Mouse (Mus musculus) MEL (cell line): ENCODE measurements at regions not wholly inside any gene's neighbourhood (a gene's known extent, or its start where the extent isn't known, plus 50 kb on each side); places are given as distances from the start of the nearest gene placed in this dataset.

Source experiments
- DNase-seq: peaks from one replicate; pipeline ENCODE4 v3.0.0; 2011; ENCODE audit warnings: low read depth, low spot score
- H3K27ac ChIP-seq: 2 replicates; pipeline ENCODE4 v1.5.1; 2012; ENCODE audit warnings: low read depth, mild to moderate bottlenecking, control low read depth, low read length, moderate library complexity; ENCODE audit not compliant: control insufficient read depth
- H3K27me3 ChIP-seq, 2 experiments: fragments of 150-350 bp in 1 of 2; sonication (generic) in 1 of 2; 2 replicates each; pipeline ENCODE4 v1.6.1; 2012; ENCODE audit warnings: low read length in 2 of 2, mild to moderate bottlenecking in 2 of 2, improper control_type of control experiment in 1 of 2, moderate library complexity in 1 of 2; ENCODE audit not compliant: insufficient read depth in 2 of 2, control insufficient read depth in 1 of 2
- H3K36me3 ChIP-seq, 2 experiments: 2 replicates each; pipeline ENCODE4 v1.6.1; 2012 to 2014; ENCODE audit warnings: low read length in 2 of 2, improper control_type of control experiment in 1 of 2, inconsistent platforms in 1 of 2, mild to moderate bottlenecking in 1 of 2; ENCODE audit not compliant: insufficient read depth in 2 of 2, control insufficient read depth in 1 of 2
- H3K4me1 ChIP-seq, 2 experiments: fragments of 150-350 bp in 1 of 2; sonication (generic) in 1 of 2; 2 replicates each; pipeline ENCODE4 v1.6.1; 2012; ENCODE audit warnings: low read length in 2 of 2, improper control_type of control experiment in 1 of 2, mild to moderate bottlenecking in 1 of 2; ENCODE audit not compliant: insufficient read depth in 2 of 2, control insufficient read depth in 1 of 2
- H3K4me3 ChIP-seq, 2 experiments: fragments of 150-350 bp in 1 of 2; sonication (generic) in 1 of 2; 2 replicates each; pipeline ENCODE4 v1.5.1; 2012; ENCODE audit warnings: low read depth in 2 of 2, low read length in 2 of 2, mild to moderate bottlenecking in 2 of 2, moderate library complexity in 2 of 2, control low read depth in 1 of 2, improper control_type of control experiment in 1 of 2; ENCODE audit not compliant: control insufficient read depth in 1 of 2, insufficient read depth in 1 of 2
- H3K79me2 ChIP-seq: 2 replicates; pipeline ENCODE4 v1.6.1; 2012; ENCODE audit warnings: mild to moderate bottlenecking, low read length, moderate library complexity; ENCODE audit not compliant: control insufficient read depth, poor library complexity, insufficient read depth
- H3K9ac ChIP-seq: 2 replicates; pipeline ENCODE4 v1.6.1; 2012; ENCODE audit warnings: low read depth, mild to moderate bottlenecking, control low read depth, low read length, moderate library complexity; ENCODE audit not compliant: control insufficient read depth, poor library complexity, severe bottlenecking
- H3K9me3 ChIP-seq: fragments of 150-350 bp; sonication (generic); replicated peaks from 2 replicates; pipeline ENCODE4 v1.6.1; 2012; ENCODE audit warnings: mild to moderate bottlenecking, low read length, improper control_type of control experiment, moderate library complexity; ENCODE audit not compliant: insufficient read depth
- BHLHE40 ChIP-seq: IDR thresholded peaks from 2 replicates; pipeline ENCODE4 v1.6.1; 2012; ENCODE audit warnings: low read depth, mild to moderate bottlenecking, inconsistent platforms, low read length, improper control_type of control experiment, borderline replicate concordance
- EP300 ChIP-seq, 2 experiments: IDR thresholded peaks; 2 replicates each; pipeline ENCODE4 v1.6.1; 2011; ENCODE audit warnings: improper control_type of control experiment in 2 of 2, low read length in 2 of 2, low read depth in 1 of 2, mild to moderate bottlenecking in 1 of 2
- HCFC1 ChIP-seq: IDR thresholded peaks from 2 replicates; pipeline ENCODE4 v1.6.1; 2012; ENCODE audit warnings: low read depth, mild to moderate bottlenecking, inconsistent platforms, low read length, improper control_type of control experiment, moderate library complexity
- MAX ChIP-seq: IDR thresholded peaks from 2 replicates; pipeline ENCODE4 v1.6.1; 2011; ENCODE audit warnings: low read length, improper control_type of control experiment
- MXI1 ChIP-seq: IDR thresholded peaks from 2 replicates; pipeline ENCODE4 v1.6.1; 2011; ENCODE audit warnings: mild to moderate bottlenecking, low read depth, low read length, improper control_type of control experiment
- NRF1 ChIP-seq: IDR thresholded peaks from 2 replicates; pipeline ENCODE4 v1.6.1; 2014; ENCODE audit warnings: low read depth, mild to moderate bottlenecking, inconsistent platforms, low read length, improper control_type of control experiment, moderate library complexity; ENCODE audit not compliant: poor library complexity, insufficient read depth, severe bottlenecking
- POLR2A ChIP-seq, 2 experiments: IDR thresholded peaks; 2 replicates each; pipeline ENCODE4 v1.6.1; 2011 to 2012; ENCODE audit warnings: low read length in 2 of 2, mild to moderate bottlenecking in 2 of 2, control low read depth in 1 of 2, improper control_type of control experiment in 1 of 2, low read depth in 1 of 2, moderate library complexity in 1 of 2; ENCODE audit not compliant: control insufficient read depth in 1 of 2, insufficient read depth in 1 of 2, poor library complexity in 1 of 2
- TAL1 ChIP-seq: IDR thresholded peaks from 2 replicates; pipeline ENCODE4 v1.6.1; 2012; ENCODE audit warnings: mild to moderate bottlenecking, inconsistent platforms, low read length, moderate library complexity, mixed read lengths
- TBP ChIP-seq: IDR thresholded peaks from 2 replicates; pipeline ENCODE4 v1.8.0; 2011; ENCODE audit warnings: low read depth, low read length, improper control_type of control experiment
- USF2 ChIP-seq, 2 experiments: IDR thresholded peaks; 2 replicates each; pipeline ENCODE4 v1.6.1; 2011 to 2012; ENCODE audit warnings: improper control_type of control experiment in 2 of 2, low read length in 2 of 2, borderline replicate concordance in 1 of 2, inconsistent platforms in 1 of 2, low read depth in 1 of 2, mild to moderate bottlenecking in 1 of 2; ENCODE audit not compliant: insufficient read depth in 1 of 2

GRCm38 (mm10) chr3:100747421-100748308 lies 62.4 kb upstream of the Man1a2 start:
- no peak for DNase-seq
- Histone ChIP-seq H3K4me3 (no peak overlapping the region), H3K9ac (no peak overlapping the region), H3K36me3 (no peaks in the 10 kb centered on the region), H3K27me3 (0 out of 4 replicates have a peak, but pooled peaks cover 0 to 1% of the 10 kb centered on the region in 2 experiments), H3K4me1 (no peaks in the 10 kb centered on the region), H3K9me3 (no peaks in the 10 kb centered on the region), H3K27ac (no peak overlapping the region), H3K79me2 (no peaks in the 10 kb centered on the region)
- TF ChIP-seq EP300 (IDR thresholded peaks at IDR 0.05; ENCODE audit: low read depth in 1 of 2, low read length in 2 of 2) = no peak
- TF ChIP-seq TBP = no peak
- TF ChIP-seq NRF1 = no peak
- no peak for TF ChIP-seq MXI1
- no peak for TF ChIP-seq MAX
- no peak for TF ChIP-seq POLR2A (IDR thresholded peaks at IDR 0.05; ENCODE audit: control insufficient read depth in 1 of 2, insufficient read depth in 1 of 2, low read depth in 1 of 2, low read length in 2 of 2, poor library complexity in 1 of 2)
- no peak for TF ChIP-seq USF2 (IDR thresholded peaks at IDR 0.05; ENCODE audit: borderline replicate concordance in 1 of 2, insufficient read depth in 1 of 2, low read depth in 1 of 2, low read length in 2 of 2)
- TF ChIP-seq HCFC1 = no peak

GRCm38 (mm10) chr3:100737660-100738059 lies 52.4 kb upstream of the Man1a2 start:
- Histone ChIP-seq H3K27me3 (peaks cover 0 to 1% of the 10 kb centered on the region in 2 experiments; a peak in 1 of 4 replicates), H3K4me1 (no peaks in the 10 kb centered on the region; a peak in 1 of 4 replicates), H3K4me3 (no peak overlapping the region), H3K9ac (no peak overlapping the region), H3K27ac (no peak overlapping the region), H3K36me3 (no peaks in the 10 kb centered on the region), H3K9me3 (no peaks in the 10 kb centered on the region), H3K79me2 (no peaks in the 10 kb centered on the region)
- no peak for TF ChIP-seq EP300 (IDR thresholded peaks at IDR 0.05; ENCODE audit: low read depth in 1 of 2, low read length in 2 of 2)
- DNase-seq = no peak

- no peak for DNase-seq
- H3K4me1 ChIP-seq = no peaks in the 10 kb centered on the region; a peak in 1 of 4 replicates
- no peak for TF ChIP-seq TAL1
- no peak for TF ChIP-seq BHLHE40
- no peaks in the 10 kb centered on the region for H3K9me3 ChIP-seq
- H3K36me3 ChIP-seq = no peaks in the 10 kb centered on the region
- no peak overlapping the region for H3K9ac ChIP-seq
- H3K4me3 ChIP-seq = no peak overlapping the region
- H3K79me2 ChIP-seq = no peaks in the 10 kb centered on the region
- peaks cover 0 to 3% of the 10 kb centered on the region in 2 experiments; a peak in 1 of 4 replicates for H3K27me3 ChIP-seq
- no peak overlapping the region for H3K27ac ChIP-seq
Measured at GRCm38 (mm10) chr3:100736539-100736938, 51.2 kb upstream of the Man1a2 start.
